ENCODE assay signal across 11 mouse cellular contexts in genomic region chr3:97654901-97655300, GRCm38 (mm10). TPM values are rescaled to one million over a fixed set of nuclear protein-coding genes. Genes with fewer than 3 reads are reported as not detected.
DNase-seq lines count a peak whose midpoint lies in the region; ATAC-seq and TF ChIP-seq lines count a peak whose summit lies in the region.
"Had no signal": no experiment of that assay in that cellular context is flagged by ENCODE, and none has a peak within 500 bp of the region (broad histone marks: within the 10 kb centered on the region; RNA-seq: fewer than 3 reads in every experiment).

No protein-coding gene starts in this region.

- no peak for TF ChIP-seq POLR2A in heart, adult 2 months (IDR thresholded peaks at IDR 0.05; ENCODE audit: insufficient read depth, low read depth, low read length)

- peak; percentile 73 for TF ChIP-seq CTCF in heart, adult 2 months (IDR thresholded peaks at IDR 0.05)
- TF ChIP-seq CTCF in lung, embryonic 14.5 days (IDR thresholded peaks at IDR 0.05; ENCODE audit: low read depth), result peak; percentile 56

- peaks cover 2% of the 10 kb centered on the region for H3K4me1 ChIP-seq in heart, adult 2 months (ENCODE audit: control insufficient read depth, insufficient read depth, low read length)
- peaks cover 29% of the 10 kb centered on the region for H3K4me1 ChIP-seq in heart, embryonic 12.5 days (replicated peaks)
- no peaks in the 10 kb centered on the region for H3K4me1 ChIP-seq in lung, embryonic 14.5 days (ENCODE audit: insufficient read depth)

- no peaks in the 10 kb centered on the region for H3K27me3 ChIP-seq in heart, adult 2 months (ENCODE audit: control insufficient read depth, insufficient read depth, low read length)
- no peaks in the 10 kb centered on the region for H3K27me3 ChIP-seq in heart, embryonic 12.5 days (replicated peaks)
- no peaks in the 10 kb centered on the region for H3K27me3 ChIP-seq in lung, embryonic 14.5 days (ENCODE audit: insufficient read depth, low read length)
- H3K27me3 ChIP-seq: megakaryocyte, embryonic 14.5 days; stomach, embryonic 15.5 days had no signal

- no peak overlapping the region for H3K27ac ChIP-seq in heart, adult 2 months
- no peak overlapping the region for H3K27ac ChIP-seq in heart, embryonic 12.5 days (ENCODE audit: poor library complexity, severe bottlenecking)
- no peak overlapping the region for H3K27ac ChIP-seq in lung, embryonic 14.5 days (ENCODE audit: low read depth)
- H3K27ac ChIP-seq: stomach, embryonic 15.5 days had no signal

- no peak overlapping the region for H3K9ac ChIP-seq in heart, adult 2 months (ENCODE audit: low read depth, low read length)
- H3K9ac ChIP-seq in heart, embryonic 12.5 days, result no peak overlapping the region
- H3K9ac ChIP-seq in lung, embryonic 14.5 days, result no peak overlapping the region
- H3K9ac ChIP-seq: stomach, embryonic 15.5 days had no signal

- H3K36me3 ChIP-seq in heart, adult 2 months (ENCODE audit: control insufficient read depth, insufficient read depth, low read length), result peaks cover 2% of the 10 kb centered on the region; the same call in 1 of the 2 replicates
- H3K36me3 ChIP-seq in heart, embryonic 12.5 days, result no peaks in the 10 kb centered on the region
- H3K36me3 ChIP-seq in lung, embryonic 14.5 days (ENCODE audit: insufficient read depth), result no peaks in the 10 kb centered on the region
- H3K36me3 ChIP-seq: stomach, embryonic 15.5 days had no signal

- H3K4me2 ChIP-seq in heart, embryonic 12.5 days, result no peak overlapping the region
- no peak overlapping the region for H3K4me2 ChIP-seq in lung, embryonic 14.5 days
- H3K4me2 ChIP-seq: stomach, embryonic 15.5 days had no signal

- DNase-seq in heart, adult 2 months, result no peak
- peak; percentile 58 for DNase-seq in urinary bladder, postnatal 14 days (ENCODE audit: low spot score)
- no peak for DNase-seq in urinary bladder, postnatal 10 days (ENCODE audit: low spot score)
- DNase-seq in lung, embryonic 14.5 days, result peak; percentile 42
- DNase-seq in cerebellum, adult 18-20 months, result no peak

- H3K4me3 ChIP-seq in heart, adult 2 months, result no peak overlapping the region
- H3K4me3 ChIP-seq in heart, embryonic 12.5 days, result no peak overlapping the region
- H3K4me3 ChIP-seq in lung, embryonic 14.5 days (ENCODE audit: low read depth, low read length), result no peak overlapping the region
- H3K4me3 ChIP-seq: megakaryocyte, embryonic 14.5 days; stomach, embryonic 15.5 days had no signal

- peaks cover 4% of the 10 kb centered on the region for H3K9me3 ChIP-seq in heart, embryonic 12.5 days (replicated peaks)
- H3K9me3 ChIP-seq in lung, embryonic 14.5 days (ENCODE audit: low read depth, low read length), result no peaks in the 10 kb centered on the region
- H3K9me3 ChIP-seq: stomach, embryonic 15.5 days had no signal

- no peaks in the 10 kb centered on the region; the same call in 1 of the 2 replicates for H3K79me2 ChIP-seq in heart, adult 2 months (replicated peaks; ENCODE audit: control insufficient read depth, insufficient read depth, low read length)

- TF ChIP-seq EP300 in heart, adult 2 months (IDR thresholded peaks at IDR 0.05; ENCODE audit: insufficient read depth, low read depth, low read length), result no peak

- ATAC-seq in heart, embryonic 12.5 days (ENCODE audit: insufficient number of reproducible peaks, low FRiP score), result no peak
- no peak for ATAC-seq in lung, embryonic 14.5 days (ENCODE audit: insufficient read depth)
- ATAC-seq in frontal cortex, adult (ENCODE audit: low TSS enrichment), result no peak
- no peak for ATAC-seq in cerebellum, adult (ENCODE audit: insufficient number of reproducible peaks, low FRiP score, low TSS enrichment)

- intact Hi-C loops in heart, adult 2 months (cut with DNase I), result loop anchor here (2.0 to 10.0 kb wide), 3 partner anchors 44 to 360 kb away; partner anchors contain the start of genes Chd1l and Notch2

- 87% methylated on average over 8 of the region's 8 CpGs for WGBS in heart, adult 2 months
- WGBS in heart, embryonic 12.5 days, result 81% methylated on average over 8 of the region's 8 CpGs
- WGBS in lung, embryonic 14.5 days, result 81% methylated on average over 8 of the region's 8 CpGs

RNA-seq across cellular contexts. Expression of gene Prkab2, which starts 3.1 kb away (rescaled TPM):
- 10 to 100 TPM; 20.2 to 20.6 TPM for total RNA-seq in heart, adult 2 months (2021)
- polyA plus RNA-seq in heart, adult 2 months (2012; rRNA removed), result 21.6 and 45.2 TPM in 2 replicates
- polyA plus RNA-seq in heart, embryonic 12.5 days (2016; fragmentation: Nextera tagmentation; extraction: Ambion mirVana), result 24.6 and 25.1 TPM in 2 replicates
- polyA plus RNA-seq in lung, embryonic 14.5 days (2014; fragmentation: Nextera tagmentation; extraction: Ambion mirVana), result 4.4 and 4.6 TPM in 2 replicates

RNA-seq across cellular contexts. Expression of gene Gm17651, which starts 19.6 kb away (rescaled TPM):
- not detected for total RNA-seq in heart, adult 2 months (2021)
- not detected in 2 replicates for polyA plus RNA-seq in heart, adult 2 months (2012; rRNA removed)
- not detected in 2 replicates for polyA plus RNA-seq in heart, embryonic 12.5 days (2016; fragmentation: Nextera tagmentation; extraction: Ambion mirVana)
- not detected in 2 replicates for polyA plus RNA-seq in lung, embryonic 14.5 days (2014; fragmentation: Nextera tagmentation; extraction: Ambion mirVana)
- polyA plus RNA-seq: heart, embryonic 14.5 days; stomach, embryonic 15.5 days had no signal

RNA-seq across cellular contexts. Expression of gene Fmo5, which starts 26.3 kb away (rescaled TPM):
- total RNA-seq in heart, adult 2 months (2021), result 10 to 100 TPM; 13.6 to 15.0 TPM
- 7.4 and 12.7 TPM in 2 replicates for polyA plus RNA-seq in heart, adult 2 months (2012; rRNA removed)
- 3.3 and 3.5 TPM in 2 replicates for polyA plus RNA-seq in heart, embryonic 12.5 days (2016; fragmentation: Nextera tagmentation; extraction: Ambion mirVana)
- polyA plus RNA-seq in lung, embryonic 14.5 days (2014; fragmentation: Nextera tagmentation; extraction: Ambion mirVana), result 1.2 and 1.4 TPM in 2 replicates

RNA-seq across cellular contexts. Expression of gene Chd1l, which starts 44.9 kb away (rescaled TPM):
- total RNA-seq in heart, adult 2 months (2021), result 10 to 100 TPM in 1 of 2 experiments, 1 to 10 TPM in 1; 9.8 to 10.5 TPM
- polyA plus RNA-seq in heart, adult 2 months (2012; rRNA removed), result 4.6 and 7.7 TPM in 2 replicates
- 19.0 and 19.7 TPM in 2 replicates for polyA plus RNA-seq in heart, embryonic 12.5 days (2016; fragmentation: Nextera tagmentation; extraction: Ambion mirVana)
- polyA plus RNA-seq in lung, embryonic 14.5 days (2014; fragmentation: Nextera tagmentation; extraction: Ambion mirVana), result 16.5 and 16.6 TPM in 2 replicates

Comparison
In these comparisons a context has a peak if more than half of its experiments do, and no peak if none do; other contexts are left out.
1. DNase-seq: peak in urinary bladder, postnatal 14 days (single experiment) and lung, embryonic 14.5 days (single experiment); none in heart, adult 2 months (0 of 2), urinary bladder, postnatal 10 days (single experiment) and cerebellum, adult 18-20 months (0 of 2).